Mouse (Mus musculus) gonadal fat pad, adult 2 months (tissue): ENCODE data around the gene Myzap. TPM values are rescaled to one million over a fixed set of nuclear protein-coding genes. Genes with fewer than 3 reads are reported as not detected.
"Not testable (repeated sequence)": the region's sequence is repeated elsewhere in the genome, so short reads cannot be mapped to it uniquely, and the experiment has no call there.

Source experiments
- DNase-seq: peaks from one replicate; pipeline ENCODE4 v3.0.0-alpha.2; 2012; ENCODE audit warnings: low read depth
- polyA plus RNA-seq: library from polyadenylated mRNA; depleted of rRNA; stranded (reverse); fragments of >200 nt; gene quantifications from 2 replicates; pipeline ENCODE4 v1.2.3, GENCODE M21; 2012; rRNA removed

Gene Myzap
- polyA plus RNA-seq, result 18.2 and 18.8 TPM in 2 replicates

DNA sequence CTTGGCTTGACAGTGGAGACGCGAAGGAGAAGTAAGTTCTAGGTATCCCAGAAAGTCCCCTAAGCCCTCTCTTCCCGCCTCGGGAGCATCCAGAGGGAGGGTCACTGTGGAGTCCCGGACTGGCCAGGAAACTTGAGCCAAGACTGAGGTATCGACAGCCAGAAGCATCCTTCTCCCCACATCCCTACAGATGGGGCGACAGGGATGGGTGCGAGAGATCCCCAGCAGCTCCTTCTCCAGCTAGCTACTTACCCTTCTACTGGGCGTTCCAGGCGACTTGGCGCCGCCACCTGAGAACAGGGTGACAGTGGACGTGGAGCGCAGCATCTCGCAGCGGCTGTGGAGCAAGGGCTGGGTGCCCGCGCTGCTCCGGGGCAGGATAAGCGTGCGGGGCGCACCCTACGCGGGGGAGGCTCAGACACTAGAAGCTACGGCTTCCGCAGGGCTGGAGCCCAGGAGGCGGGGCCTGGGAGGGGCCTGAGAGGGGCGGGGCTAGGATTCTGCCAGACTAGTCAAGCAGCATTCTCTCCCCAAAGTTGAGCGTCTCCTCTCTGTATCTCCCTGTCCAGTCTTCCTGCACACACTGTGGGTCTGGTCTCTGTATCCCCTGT is at the start of gene Myzap:
Gene Myzap (minus strand): TSS at position 423 of the 611 bp plus-strand sequence.
- DNase-seq, result no peak

DNA sequence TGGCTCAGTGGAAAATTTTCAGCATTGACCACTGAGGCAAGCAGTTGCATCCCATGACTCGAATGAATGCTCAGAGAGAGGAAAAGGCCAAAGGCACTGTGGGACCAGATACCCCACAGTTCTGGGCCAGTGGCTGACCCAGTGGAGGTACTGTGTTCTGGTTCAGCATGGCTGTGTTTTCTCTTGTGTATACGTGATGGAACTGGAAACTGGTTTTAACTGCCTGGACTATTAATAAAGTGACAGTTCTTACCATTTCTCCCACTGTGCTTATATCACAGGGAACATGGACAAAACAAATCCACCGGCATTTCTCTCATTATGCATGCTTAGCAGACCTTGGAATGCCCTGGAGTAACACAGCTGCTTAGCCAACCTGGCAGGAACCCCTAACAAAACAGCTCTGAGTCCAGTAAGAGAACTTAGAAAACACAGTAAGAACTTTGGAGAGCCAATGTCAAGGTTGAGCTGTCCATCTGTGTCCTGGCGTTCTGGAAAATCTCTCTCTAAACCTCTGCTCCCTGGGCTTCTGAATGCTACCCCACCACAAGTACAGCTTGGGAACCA is 48.3 kb upstream of the Myzap start:
- no peak for DNase-seq

DNA sequence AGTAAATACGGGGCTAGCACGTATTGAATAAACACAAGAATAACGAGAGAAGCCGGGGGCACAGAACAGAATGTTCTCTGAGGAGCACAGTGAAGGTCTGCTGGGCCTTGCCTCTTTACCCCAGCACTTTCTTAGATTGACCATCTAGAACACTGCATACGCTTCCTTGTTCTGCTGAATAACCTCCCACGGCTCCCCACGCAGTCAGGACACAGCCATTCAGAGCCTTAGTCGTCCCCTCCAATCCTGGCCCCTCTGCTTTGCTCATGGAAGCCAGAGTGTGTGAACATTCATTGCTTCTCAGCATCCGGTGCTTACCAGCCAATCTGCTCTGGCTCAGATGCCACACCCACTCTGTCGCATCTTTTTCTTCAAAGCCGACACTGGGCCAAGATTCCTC is 46.0 kb upstream of the Myzap start:
- no peak for DNase-seq

DNA sequence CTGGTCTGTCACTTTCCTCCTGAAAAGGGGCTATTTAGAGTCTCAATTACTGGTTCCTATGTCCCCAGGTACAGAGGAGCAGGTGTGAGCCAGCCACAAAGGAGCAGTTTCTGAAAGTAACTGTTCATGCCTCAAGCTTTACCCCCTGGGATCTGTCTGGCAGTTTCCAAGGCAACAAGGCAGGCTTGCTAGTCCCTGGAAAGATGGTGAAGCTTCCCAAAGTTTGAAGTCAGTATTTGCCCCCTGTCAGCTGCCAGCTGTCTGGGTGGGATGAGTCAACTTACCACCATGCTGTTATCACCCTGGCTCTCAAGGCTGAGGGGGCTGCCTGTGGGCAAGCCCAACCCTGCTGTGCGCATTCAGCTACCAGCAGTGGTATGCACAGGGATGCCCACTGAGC is 44.7 kb upstream of the Myzap start:
- no peak for DNase-seq

DNA sequence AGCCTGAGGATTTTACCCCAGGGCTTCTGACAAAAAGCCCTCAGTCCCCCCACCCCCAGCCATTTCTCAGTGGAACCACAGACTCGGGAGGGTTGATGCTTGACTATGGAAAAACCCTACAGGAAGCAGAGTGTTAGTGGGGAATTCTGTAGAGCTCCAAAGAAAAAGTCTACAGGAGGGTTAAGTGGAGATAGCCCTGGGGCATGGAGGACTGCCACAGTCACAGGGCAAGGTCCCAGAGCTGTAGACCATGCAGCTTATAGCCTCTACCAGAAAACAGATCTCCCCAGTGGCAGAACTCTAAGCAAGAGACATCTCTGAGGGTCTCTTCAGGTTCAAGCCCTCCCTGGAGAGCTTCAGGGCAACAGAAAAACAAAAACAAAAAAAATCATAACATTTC is 43.5 kb upstream of the Myzap start:
- no peak for DNase-seq

DNA sequence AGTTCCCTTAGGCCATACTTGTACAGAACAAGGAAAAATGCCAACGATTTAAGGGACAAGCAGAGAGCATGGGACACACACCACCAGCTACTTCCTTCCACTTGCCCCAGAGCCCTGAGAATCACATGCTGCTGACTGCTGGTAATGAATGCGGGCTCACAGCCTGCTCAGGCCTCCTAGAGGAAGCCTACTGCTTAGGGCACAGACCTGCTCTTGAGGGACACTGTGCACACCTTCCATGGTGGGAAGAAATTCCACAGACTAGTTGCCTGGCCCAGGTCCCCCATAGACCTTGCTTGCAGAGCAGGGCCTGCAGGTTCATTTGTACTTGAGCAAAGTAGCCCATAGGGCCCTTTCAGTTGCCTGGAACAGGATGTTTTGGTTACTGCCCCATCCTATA is 42.8 kb upstream of the Myzap start:
- DNase-seq, result no peak

DNA sequence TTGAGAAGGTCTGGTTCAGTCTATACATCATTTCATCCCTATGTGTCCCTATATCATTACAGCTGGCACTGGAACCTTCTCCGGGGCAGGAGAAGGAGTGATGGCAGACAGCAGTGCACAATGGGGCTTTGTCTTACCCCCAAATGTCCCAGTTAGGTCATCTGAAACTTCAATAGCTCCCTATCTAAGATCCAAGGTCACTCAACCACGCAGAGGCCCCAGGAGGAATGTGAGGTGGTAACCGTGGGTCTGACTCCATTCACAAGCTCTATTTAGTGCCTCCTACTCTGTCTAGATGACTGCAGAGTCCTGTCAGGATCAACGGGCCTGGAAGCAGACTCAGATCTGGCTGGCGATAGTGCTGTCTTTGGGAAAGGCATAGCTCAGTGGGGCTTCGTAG is 36.8 kb upstream of the Myzap start:
- DNase-seq, result no peak

DNA sequence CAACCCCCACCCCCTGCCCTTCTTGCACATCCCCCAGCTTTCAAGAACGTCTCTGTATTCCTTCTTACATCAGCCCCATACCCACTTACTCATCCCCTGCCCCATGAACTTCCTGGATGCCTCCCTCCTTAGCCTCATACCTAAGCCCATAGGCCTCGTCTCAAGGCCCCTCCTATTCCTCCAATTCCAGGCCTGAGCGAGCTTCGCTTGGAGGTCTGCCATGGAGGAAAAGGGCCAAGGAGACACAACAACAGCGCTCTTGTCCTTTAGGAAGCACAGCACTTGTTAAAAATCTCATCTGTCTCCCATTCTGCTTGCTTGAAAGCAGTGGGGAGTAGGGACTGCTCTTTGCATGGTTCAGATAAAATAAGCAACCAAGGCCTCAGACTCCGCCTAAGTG is 36.1 kb upstream of the Myzap start:
- DNase-seq, result no peak

DNA sequence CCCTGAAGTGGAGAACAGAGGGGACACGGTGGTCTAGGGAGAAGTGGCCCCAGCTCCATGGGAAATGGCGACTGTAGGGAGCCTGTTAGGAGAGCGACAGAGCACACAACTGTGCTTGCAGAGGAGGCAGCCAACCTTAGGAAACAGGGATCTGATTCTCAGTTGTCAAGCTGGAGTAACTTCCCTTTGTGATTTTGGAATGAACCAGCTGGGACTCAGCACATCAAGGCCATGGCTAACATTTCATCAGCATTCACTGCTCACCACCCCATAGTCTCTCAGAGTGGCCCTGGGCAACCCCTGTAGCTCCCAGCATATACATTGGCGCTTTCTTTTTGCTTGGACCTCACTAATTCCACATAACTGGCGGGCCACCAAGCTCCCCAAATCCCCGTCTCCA is 33.8 kb upstream of the Myzap start:
- no peak for DNase-seq

DNA sequence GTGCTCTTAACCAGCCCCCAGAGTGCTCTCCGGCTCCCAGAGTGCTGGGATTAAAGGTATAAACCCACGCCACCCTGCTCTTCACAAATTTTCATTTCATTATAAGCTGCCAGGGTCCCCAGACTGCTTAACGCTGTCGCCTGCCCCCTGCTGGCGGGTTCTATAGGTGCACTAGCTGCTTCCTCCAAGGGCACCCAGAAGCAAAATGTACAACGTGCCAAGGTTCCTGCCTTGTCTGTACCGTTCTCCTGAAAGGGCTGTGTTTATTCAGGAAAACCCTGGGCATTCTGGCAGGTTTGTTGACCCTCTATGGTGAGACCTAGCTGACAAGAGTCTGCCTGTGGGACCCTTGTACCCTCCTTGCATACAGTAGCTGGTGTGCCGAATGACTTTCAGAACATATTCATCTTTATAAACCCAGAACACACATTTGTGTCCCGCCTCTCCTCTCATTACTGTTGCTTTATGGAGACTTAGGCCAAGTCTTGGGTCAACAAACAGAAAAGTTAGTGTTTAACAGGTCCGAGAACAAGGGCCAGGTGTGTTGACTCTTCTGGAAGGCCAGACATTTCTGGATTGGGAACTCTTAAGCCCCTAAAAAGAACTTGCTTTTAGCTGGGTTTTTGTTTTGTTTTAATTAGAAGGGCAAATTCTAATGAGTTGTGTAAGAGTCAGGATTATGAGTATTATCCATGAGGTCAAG is 32.8 kb upstream of the Myzap start:
- no peak for DNase-seq

DNA sequence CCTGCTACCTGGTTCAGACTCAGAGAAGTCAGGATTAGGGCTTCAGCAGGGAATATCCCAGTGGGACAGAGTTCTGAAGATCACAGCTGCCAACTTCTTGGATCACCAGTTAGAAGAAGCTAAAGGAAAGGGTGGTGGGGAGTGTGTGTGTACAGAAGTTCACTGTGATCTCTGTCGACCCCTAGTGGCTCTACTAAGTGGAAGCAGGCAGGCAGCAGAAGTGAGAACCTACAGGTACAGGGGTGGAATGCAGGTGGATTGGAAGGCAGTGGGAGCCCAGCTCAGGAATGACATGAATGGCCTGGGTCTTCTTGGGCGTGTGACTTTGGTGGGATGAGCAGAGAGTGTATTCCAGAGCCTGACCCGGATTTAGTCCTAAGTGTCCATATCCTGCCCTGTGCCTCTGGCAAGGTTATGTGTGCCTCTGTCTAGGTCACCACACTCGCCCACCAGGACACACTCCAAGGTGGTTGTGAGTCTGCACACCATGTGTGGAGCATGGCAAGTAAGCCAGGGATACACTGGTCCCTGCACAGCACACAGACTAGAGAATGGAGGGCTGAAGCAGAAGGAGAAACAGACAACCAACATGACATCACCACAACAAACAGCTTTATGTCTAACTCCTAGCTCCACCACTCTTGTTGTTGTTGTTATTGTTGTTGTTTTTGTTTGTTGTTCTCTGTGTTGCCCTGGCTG is 31.9 kb upstream of the Myzap start:
- DNase-seq, result no peak

DNA sequence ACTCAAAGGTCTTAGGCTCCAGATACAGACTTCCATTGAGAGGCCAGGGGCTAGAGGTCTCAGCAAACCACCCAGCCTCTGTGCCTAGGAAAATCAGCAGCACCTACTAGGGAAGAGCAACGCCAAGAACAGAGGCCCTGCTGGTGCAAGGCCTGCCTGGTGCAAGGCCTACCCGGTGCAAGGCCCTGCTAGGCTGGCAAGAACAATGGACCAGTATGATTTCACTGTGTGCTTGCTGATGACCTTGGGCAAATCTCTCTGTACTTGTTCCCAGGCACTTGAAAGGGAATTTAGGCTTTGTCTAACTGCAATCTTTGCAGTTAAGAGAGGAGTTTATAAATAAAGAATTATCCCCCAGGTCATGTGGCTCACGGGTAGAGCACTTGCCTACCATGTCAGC is 30.4 kb upstream of the Myzap start:
- no peak for DNase-seq

DNA sequence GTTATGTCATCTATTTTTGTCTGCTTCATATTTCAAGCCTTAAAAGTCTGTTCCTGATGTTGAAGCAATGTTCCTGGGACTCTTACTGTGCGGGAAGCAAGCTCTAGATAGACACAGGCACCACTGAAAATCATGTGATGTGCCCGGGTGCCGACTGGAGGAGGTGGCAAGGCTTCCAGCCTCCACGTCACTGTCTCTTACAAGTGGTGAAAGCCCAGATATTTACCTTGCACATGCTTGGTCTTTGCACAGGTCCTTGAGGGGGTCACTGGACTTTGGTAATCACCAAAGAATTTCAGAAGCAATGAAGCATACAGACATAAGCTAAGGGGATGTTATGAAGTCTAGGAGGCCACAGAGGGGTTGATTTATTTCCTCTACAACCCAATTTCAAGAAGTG is 29.8 kb upstream of the Myzap start:
- DNase-seq, result no peak

DNA sequence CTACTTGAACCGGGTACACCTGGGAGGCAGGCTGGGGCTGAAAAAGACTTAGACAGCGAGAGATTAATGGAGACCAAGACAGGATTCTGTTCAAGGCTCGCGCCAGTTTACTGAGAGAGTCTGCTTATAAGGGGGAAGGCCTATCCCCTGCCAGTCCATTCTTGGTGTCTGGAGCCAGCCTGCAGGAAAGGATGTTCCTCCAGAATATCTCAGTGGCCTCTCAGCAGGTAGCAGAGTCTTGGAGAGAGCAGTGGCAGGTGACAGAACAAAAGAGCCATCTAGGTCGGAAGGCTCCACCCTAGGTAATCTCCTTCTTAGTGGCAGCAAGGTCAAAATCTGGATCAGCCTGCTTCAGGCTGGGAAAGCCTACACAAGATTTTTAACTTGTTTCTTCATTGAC is 28.0 kb upstream of the Myzap start:
- DNase-seq, result not testable (repeated sequence)

DNA sequence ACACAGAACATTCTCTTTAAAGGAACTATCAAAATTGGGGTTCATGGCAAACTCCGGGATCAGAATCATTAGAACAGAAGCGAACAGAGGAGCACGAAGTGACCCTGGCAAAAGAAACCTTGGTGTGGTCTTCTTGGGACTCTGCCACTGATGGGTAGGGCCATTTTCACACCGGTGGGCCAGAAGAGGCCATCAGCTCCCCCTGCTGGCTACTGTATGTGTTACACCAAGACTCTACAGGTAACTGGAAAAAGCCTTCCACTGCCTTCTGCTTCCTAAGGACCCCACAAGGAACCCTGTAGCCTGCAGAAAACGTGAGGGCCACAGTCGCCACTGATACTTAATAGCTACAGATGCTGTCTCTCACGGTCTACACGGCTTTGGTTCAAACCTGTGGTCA is 25.2 kb upstream of the Myzap start:
- DNase-seq, result no peak

DNA sequence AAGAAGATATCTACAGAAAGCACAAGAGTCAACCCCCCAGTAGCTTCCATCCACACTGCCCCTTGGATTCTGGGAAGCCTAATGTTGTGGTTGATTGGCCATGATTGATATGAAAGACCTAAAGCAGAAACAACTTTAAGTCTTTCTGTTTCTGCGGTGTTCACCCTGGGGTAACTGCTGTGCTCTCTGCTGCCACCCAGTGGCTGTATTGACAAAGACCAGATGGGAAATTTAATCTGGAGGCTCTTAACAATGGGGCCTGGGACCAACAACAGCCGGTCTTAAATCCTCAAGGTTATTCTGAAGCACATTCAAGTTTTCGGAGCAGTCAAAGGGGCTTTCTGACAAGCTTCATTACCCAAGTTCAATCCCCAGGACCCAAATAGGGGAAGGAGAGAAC is 24.0 kb upstream of the Myzap start:
- no peak for DNase-seq

DNA sequence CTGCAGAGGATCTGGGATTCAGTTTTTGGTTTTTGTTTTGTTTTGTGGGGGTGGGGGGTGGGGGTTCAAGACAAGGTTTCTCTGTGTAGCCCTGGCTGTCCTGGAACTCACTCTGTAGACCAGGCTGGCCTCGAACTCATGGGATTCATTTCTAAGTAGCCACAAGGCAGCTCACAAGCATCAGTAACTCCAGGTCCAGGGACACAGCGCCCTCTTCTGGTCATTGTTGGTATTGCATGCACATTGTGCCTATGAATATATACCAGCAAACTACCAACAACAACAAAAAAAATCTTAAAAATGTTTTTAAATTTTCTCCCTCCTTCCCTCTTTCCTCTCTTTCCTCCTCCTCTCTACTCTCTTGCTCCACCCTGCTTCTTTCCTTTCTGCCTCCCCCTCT is 22.5 kb upstream of the Myzap start:
- DNase-seq, result no peak

DNA sequence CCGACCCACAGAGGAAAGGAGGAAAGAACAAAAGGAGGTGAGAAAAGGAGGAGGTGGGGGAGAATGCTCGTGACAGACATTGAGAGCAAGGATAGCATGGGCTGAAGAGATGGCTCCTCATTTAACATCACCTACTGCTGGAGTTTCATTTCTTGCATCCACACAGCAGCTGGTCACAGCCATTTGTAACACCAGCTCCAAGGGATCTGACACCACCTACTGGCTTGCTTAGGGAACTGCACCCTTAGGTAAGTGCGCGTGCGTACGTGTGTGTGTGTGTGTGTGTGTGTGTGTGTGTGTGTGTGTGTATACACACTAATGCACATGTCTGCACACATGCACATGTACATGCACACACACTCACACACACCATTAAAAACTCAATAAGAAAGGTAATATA is 20.8 kb upstream of the Myzap start:
- DNase-seq, result no peak

DNA sequence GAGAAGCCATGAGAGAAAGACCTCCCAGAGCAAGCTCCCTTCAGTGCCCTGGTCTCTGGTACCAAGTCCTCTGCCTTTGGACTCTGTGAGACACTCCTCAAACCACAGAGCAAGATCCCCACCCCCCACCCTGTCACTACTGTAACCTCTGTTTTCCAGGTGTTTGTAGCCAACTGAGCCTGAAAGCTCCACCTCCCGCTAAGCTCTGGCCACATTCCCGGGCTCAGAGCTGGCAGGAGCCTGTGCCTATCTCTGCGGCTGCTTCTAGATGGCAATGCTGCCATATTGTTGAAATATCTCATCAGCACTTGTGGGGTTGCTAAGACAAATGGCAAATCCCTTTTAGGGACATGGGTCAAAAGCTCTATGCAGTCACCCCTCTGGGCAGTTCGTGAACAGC is 19.7 kb upstream of the Myzap start:
- DNase-seq, result no peak

DNA sequence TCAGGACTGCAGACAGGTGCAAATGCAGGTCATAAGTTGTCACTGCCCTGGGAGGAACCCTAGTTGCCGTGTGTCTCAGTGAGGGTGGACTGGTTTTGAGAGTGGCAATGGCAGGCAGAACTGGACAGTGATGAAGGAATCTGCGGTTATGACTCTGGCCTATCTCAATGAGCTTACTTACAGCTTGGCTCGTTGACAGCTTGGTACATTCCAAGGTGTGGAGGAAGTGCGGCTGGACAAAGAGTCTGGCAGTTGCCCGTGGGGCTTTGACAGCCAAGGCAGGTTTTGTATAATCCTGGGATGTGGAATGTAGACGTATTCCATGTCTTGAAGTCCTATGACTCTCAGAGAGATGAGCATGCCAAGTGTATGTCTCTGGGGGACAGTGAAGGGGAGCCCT is 16.9 kb upstream of the Myzap start:
- no peak for DNase-seq

DNA sequence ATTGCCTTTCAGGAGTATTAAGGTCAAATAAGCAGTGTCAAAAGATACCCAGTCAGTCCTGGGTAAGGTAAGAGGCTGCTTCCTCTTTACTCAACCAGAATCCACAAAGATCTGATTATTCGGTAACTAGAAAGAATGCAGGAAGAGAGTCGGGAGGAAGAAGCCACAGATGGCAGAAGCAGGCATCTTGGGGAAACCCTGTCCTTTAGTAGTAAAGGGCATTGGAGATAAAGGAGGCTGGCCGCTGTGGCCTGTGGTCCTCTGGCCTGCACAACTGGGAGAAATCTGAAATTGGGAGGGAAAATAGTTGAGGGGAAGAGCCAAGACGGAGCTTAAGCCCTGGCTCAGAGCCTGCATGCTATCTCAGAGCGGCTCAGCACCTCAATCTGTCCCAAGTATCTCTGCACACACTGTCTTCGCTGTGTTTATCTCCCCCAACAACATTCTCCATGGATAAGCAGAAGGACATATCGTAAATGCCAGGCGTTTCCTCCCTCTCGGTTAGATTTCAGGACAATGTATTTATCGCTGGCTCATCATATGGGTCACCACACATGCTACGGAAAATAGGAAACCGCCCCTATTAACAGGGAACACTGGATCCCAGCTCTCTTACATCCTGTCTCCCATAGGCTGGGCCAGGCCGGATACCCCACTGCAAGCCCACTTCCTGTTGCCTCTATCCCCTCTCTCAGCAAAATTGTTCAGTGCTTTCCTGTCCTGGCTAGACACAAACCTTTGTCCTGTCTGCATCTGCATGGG is 14.3 kb upstream of the Myzap start:
- no peak for DNase-seq

DNA sequence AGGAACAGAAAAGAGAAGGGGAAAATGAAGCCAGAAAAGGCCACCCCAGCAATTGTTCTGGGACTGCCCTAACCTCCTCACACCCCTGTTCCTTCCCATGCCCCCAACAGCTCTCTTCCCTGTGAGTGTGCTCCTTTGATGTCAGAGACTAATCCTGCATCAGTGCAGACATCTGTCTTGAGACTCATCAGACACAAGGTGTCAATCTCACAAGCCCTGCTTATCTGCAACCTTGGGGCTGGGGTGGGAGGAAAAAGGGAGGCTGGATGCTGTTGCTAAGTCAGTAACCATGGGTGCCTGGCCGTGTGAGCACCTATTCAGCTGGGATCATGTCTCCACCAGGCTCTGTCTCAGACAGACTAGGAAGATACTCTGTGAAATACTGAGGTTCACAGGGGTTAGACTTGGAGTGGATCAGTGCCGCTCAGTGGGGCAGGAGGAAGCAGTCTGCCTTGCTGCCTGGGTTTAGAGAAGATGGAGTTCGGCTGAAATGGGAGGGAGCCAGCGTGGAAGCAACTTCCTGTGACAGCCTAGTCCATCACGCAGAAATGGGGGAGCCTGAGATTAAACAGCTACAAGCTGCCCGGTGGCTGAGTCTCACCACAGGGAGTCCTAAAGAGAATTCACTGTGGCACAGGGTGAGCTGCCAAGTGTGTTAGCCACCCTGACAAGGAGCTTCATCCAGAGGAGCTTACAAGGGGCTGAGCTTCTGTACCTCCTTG is 12.9 kb upstream of the Myzap start:
- no peak for DNase-seq
